Mouse (Mus musculus): ENCODE data around the gene Slc7a5. TPM values are rescaled to one million over a fixed set of nuclear protein-coding genes. Genes with fewer than 3 reads are reported as not detected.

The Slc7a5 gene
- polyA plus RNA-seq, 1 experiment from 2014 or later, result 37.1 TPM

DNA sequence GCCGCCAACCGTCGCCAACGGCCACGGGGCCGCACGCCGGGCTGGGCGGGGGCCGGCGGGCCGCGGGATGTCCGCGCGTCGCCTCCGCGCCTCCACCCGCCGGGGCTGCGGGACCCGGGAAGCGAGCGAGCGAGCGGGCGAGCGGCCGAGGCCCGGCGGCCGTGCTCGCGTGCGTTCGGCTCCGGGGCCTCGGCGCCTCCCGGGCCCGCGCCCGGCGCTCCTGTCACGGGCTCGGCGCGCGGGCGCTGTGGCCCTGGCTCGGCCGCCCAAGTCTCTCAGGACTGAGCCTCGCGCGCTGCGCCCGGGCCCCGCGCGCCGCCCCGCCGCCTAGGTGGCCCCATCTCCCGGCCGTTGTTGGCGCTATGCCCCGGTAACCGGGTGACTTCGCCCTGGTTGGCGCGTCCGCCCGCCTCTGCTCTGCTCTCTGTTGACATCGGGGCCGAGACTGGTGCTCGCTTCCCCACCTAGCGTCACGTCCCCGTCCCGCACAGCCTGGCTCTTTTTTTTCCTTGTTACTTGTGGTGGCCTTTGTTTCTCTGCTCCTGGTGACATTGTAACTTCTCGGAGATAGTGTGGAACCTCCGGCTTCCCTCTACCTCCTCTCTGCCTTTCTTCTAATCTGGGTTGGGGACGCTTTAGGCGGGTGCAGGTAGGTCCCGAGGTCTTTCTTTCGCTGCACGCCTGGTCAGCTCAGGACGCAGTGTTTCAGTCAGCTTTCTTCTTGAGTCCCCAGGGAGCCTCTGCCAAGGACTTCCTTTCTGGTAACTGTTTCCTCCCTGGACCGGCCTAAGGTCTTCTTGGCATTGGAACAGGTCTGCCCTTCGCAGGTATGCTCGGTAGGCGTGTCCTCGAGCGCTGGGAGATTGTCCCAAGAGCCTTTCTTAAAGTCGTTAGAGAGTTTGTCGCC, 43.5 kb upstream of the Slc7a5 start:
- H3K27me3 ChIP-seq (ENCODE audit: control insufficient read depth, insufficient read depth, low read length), result no peaks in the 10 kb centered on the region
- H3K4me1 ChIP-seq (replicated peaks; ENCODE audit: control insufficient read depth, insufficient read depth, low read length), result peaks cover 19% of the 10 kb centered on the region
- peak overlapping the region; percentile 97 for H3K9ac ChIP-seq (ENCODE audit: low read length)
- peak overlapping the region; percentile 78 for H3K27ac ChIP-seq (ENCODE audit: low read depth, low read length)
- peak overlapping the region; percentile 97 for H3K4me3 ChIP-seq (ENCODE audit: low read depth, low read length)
- H3K4me2 ChIP-seq (ENCODE audit: low read depth, low read length, severe bottlenecking), result peak overlapping the region; percentile 84
- no peaks in the 10 kb centered on the region; the same call in 1 of the 2 replicates for H3K36me3 ChIP-seq (ENCODE audit: control insufficient read depth, insufficient read depth, low read length)
- peak; percentile 77 for DNase-seq (ENCODE audit: low spot score)
- no peaks in the 10 kb centered on the region for H3K9me3 ChIP-seq (ENCODE audit: control insufficient read depth, low read length)
- peak; percentile 5; the same call in 1 of the 2 replicates for ATAC-seq (replicated peaks; ENCODE audit: low FRiP score)
- under 1% methylated on average over 67 of the region's 97 CpGs for WGBS

DNA sequence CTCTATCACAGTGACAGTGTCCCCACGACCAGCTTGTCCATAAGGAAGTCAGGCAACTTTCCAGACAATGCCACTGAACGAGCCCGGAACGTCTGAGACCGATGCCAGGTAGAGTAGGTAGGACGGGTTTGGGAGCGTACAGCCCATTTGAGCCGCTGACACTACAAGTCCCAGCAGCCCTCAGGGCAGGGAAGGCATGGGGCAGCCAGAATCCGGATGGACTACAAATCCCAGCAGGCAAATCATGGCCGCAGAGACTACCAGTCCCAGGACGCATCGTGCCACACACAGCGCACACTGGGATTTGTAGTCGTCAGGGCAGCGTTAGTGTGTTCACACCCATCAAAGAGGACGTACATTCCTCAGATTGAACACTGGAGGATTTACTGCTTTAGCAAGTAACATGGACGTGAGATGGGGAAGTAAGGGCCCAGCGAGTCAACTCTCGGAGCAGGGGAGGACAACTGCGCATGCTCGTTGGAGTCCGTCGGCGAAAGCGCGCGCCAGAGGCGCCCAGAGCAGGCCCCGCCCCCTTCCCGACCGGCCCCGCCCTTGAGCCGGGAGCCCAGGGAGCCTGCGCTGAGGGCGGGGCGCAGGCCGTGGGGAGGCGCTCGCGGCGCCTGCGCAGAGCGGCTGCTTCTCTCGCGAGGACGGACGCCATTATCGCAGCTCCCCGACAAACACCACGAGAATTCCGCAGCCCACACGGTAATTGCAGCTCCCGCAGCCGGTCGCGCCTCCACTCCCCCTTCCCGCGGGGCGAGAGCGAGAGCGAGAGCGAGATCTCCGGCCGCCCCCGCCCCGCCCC, 42.7 kb upstream of the Slc7a5 start:
- Histone ChIP-seq H3K27me3 (ENCODE audit: control insufficient read depth, insufficient read depth, low read length) (no peaks in the 10 kb centered on the region), H3K4me1 (replicated peaks; ENCODE audit: control insufficient read depth, insufficient read depth, low read length) (peaks cover 19% of the 10 kb centered on the region), H3K36me3 (ENCODE audit: control insufficient read depth, insufficient read depth, low read length) (no peaks in the 10 kb centered on the region; the same call in 1 of the 2 replicates), H3K4me3 (ENCODE audit: low read depth, low read length) (peak overlapping the region; percentile 97), H3K9me3 (ENCODE audit: control insufficient read depth, low read length) (no peaks in the 10 kb centered on the region), H3K27ac (ENCODE audit: low read depth, low read length) (peak overlapping the region; percentile 78), H3K4me2 (ENCODE audit: low read depth, low read length, severe bottlenecking) (peak overlapping the region; percentile 84), H3K9ac (ENCODE audit: low read length) (peak overlapping the region; percentile 97)
- WGBS, result under 1% methylated on average over 57 of the region's 66 CpGs
- DNase-seq (ENCODE audit: low spot score), result peak; percentile 99
- peak; percentile 93 for ATAC-seq (replicated peaks; ENCODE audit: low FRiP score)

DNA sequence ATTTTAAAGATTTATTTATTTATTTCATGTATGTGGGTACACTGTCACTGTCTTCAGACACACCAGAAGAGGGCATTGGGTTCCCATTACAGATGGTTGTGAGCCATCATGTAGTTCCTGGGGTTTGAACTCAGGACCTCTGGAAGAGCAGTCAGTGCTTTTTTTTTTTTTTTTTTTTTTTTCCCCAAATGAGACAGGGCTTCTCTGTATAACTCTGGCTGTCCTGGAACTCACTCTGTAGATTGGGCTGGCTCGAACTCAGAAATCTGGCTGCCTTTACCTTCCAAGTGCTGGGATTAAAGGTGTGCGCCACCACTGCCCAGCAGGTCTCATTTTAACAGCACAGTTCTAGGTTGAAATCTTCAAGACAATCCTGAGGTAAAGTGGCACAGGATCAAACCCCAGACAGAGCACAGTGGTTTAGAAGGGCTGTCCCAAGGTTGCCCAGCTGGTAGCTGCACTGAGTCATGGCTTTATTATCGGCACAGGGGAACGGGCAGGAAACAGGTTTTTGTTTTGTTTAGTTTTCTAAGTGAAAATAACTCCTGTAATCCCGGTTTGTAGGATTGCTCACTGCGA, 41.8 kb upstream of the Slc7a5 start, which contains the start of gene Banp:
TSS of gene Banp (plus strand) at position 529 of the 579 bp plus-strand sequence.
- no peaks in the 10 kb centered on the region for H3K9me3 ChIP-seq (ENCODE audit: control insufficient read depth, low read length)
- peak within 1 kb of the TSS; percentile 84 for H3K4me2 ChIP-seq (ENCODE audit: low read depth, low read length, severe bottlenecking)
- no peak for DNase-seq (ENCODE audit: low spot score)
- H3K36me3 ChIP-seq (ENCODE audit: control insufficient read depth, insufficient read depth, low read length), result no peaks in the 10 kb centered on the region; the same call in 1 of the 2 replicates
- 66% methylated on average over 6 of the region's 6 CpGs for WGBS
- peak within 1 kb of the TSS; percentile 78 for H3K27ac ChIP-seq (ENCODE audit: low read depth, low read length)
- 0 out of 2 replicates have a peak, but pooled peaks have one; percentile 0 for ATAC-seq (replicated peaks; ENCODE audit: low FRiP score)
- H3K4me3 ChIP-seq (ENCODE audit: low read depth, low read length), result peak within 1 kb of the TSS; percentile 97
- peak within 1 kb of the TSS; percentile 97 for H3K9ac ChIP-seq (ENCODE audit: low read length)
- no peaks in the 10 kb centered on the region for H3K27me3 ChIP-seq (ENCODE audit: control insufficient read depth, insufficient read depth, low read length)
- H3K4me1 ChIP-seq (replicated peaks; ENCODE audit: control insufficient read depth, insufficient read depth, low read length), result peaks cover 19% of the 10 kb centered on the region

DNA sequence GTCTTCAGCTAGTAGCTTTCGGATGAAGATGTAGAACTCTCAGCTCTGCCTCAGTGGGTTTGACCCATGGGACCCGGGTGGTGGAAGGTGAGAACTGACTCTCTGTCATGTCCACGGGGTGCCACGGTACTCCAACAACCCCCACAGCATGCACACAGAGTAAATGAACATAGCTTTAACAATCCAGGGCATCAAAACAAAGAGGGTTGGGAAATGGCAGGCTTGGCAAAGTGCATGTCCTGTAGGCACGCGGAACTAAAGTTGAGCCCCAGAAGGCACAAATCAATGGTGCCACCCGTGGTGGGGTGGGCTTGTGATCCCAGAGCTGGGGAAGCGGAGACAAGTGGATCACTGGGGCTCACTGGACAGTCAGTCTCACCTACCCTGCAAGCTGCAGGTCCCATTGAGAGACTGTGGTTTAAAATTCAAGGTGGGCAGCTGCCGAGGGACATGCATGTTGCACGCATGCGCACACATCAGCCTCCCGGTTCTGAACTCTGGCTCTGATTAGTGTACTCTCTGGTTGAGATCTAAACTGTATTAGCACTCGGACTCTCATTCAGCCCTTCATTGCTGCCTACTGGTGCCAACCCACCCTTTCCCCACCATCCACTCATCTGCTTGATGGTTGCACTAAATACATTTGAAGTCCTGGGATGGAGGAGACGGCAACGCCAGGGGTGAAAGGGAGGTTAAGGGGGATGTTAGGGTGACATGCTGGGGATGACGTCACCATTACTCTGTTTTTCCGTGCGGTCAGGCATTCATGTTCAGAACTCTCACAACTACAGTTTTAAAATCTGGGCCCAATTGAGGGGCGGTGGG, 41.0 kb upstream of the Slc7a5 start:
- DNase-seq (ENCODE audit: low spot score) (no peak), ATAC-seq (replicated peaks; ENCODE audit: low FRiP score) (no peak)
- Histone ChIP-seq H3K4me1 (replicated peaks; ENCODE audit: control insufficient read depth, insufficient read depth, low read length) (peaks cover 19% of the 10 kb centered on the region), H3K4me2 (ENCODE audit: low read depth, low read length, severe bottlenecking) (peak overlapping the region; percentile 70), H3K27ac (ENCODE audit: low read depth, low read length) (peak overlapping the region; percentile 81), H3K36me3 (ENCODE audit: control insufficient read depth, insufficient read depth, low read length) (no peaks in the 10 kb centered on the region), H3K9me3 (ENCODE audit: control insufficient read depth, low read length) (no peaks in the 10 kb centered on the region), H3K27me3 (ENCODE audit: control insufficient read depth, insufficient read depth, low read length) (no peaks in the 10 kb centered on the region), H3K4me3 (ENCODE audit: low read depth, low read length) (peak overlapping the region; percentile 30), H3K9ac (ENCODE audit: low read length) (peak overlapping the region; percentile 61)
- WGBS, result 57% methylated on average over 19 of the region's 19 CpGs

DNA sequence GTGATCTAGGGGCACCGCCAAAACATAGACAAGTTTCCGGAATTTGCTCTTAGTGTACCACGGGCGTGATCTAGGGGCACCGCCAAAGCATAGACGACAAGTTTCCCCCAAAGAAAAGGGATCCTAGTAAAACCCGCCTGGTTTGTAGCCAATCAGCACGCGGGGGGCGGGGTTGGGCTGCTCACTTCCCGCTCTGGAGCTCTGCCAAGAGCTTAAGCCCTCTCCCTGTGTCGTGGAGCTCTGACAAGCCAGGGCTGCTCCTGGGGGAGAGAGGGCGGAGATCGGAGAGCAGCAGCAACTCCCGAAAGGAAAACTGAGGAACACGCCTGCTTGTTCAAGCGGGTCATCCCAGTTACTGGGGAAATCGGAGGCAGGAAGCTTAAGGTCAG, 40.3 kb upstream of the Slc7a5 start:
- Histone ChIP-seq H3K9me3 (ENCODE audit: control insufficient read depth, low read length) (no peaks in the 10 kb centered on the region), H3K27me3 (ENCODE audit: control insufficient read depth, insufficient read depth, low read length) (no peaks in the 10 kb centered on the region), H3K36me3 (ENCODE audit: control insufficient read depth, insufficient read depth, low read length) (no peaks in the 10 kb centered on the region), H3K4me2 (ENCODE audit: low read depth, low read length, severe bottlenecking) (peak overlapping the region; percentile 70), H3K4me1 (replicated peaks; ENCODE audit: control insufficient read depth, insufficient read depth, low read length) (peaks cover 18% of the 10 kb centered on the region), H3K9ac (ENCODE audit: low read length) (peak overlapping the region; percentile 61), H3K27ac (ENCODE audit: low read depth, low read length) (peak overlapping the region; percentile 81), H3K4me3 (ENCODE audit: low read depth, low read length) (peak overlapping the region; percentile 30)
- DNase-seq (ENCODE audit: low spot score), result peak; percentile 96
- WGBS, result under 1% methylated on average over 18 of the region's 18 CpGs
- peak; percentile 61 for ATAC-seq (replicated peaks; ENCODE audit: low FRiP score)

DNA sequence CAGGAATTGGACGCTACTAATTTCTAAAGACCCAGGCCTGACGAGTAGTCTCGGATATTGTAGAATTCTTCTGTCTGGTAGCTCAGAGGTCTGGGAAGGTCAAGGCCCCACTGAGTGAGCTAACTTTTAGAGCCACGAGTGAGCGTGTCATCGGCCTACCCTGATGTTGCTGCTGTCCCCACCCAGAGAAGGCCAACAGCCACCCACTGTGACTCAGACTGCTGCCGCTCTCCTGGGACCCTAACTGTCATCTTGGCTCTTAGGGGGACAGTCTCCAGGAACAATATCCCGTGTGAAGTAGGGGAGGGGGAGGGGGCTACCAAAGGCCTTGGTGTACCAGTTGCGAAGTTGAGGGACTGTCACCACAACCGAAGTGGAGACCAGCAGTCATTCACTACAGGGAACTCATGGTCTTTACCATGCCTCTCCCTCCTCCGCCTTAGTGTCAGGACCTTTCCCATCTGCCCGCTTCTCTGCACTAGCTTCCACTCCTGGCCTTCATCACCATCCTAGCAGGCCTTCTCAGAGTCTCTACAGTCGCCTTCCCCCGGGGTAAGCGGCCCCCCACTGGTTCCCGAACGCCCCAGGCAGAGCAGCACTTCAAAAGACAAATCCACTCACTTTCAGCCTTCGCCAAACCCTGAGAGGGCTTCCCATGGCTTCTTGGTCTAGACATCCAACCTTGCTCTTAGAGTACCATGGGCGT, 39.7 kb upstream of the Slc7a5 start:
- DNase-seq (ENCODE audit: low spot score), result no peak
- peak overlapping the region; percentile 81 for H3K27ac ChIP-seq (ENCODE audit: low read depth, low read length)
- 24% methylated on average over 19 of the region's 19 CpGs for WGBS
- no peaks in the 10 kb centered on the region for H3K36me3 ChIP-seq (ENCODE audit: control insufficient read depth, insufficient read depth, low read length)
- H3K9ac ChIP-seq (ENCODE audit: low read length), result peak overlapping the region; percentile 61
- H3K4me2 ChIP-seq (ENCODE audit: low read depth, low read length, severe bottlenecking), result peak overlapping the region; percentile 70
- peaks cover 16% of the 10 kb centered on the region for H3K4me1 ChIP-seq (replicated peaks; ENCODE audit: control insufficient read depth, insufficient read depth, low read length)
- H3K27me3 ChIP-seq (ENCODE audit: control insufficient read depth, insufficient read depth, low read length), result no peaks in the 10 kb centered on the region
- ATAC-seq (replicated peaks; ENCODE audit: low FRiP score), result no peak
- no peaks in the 10 kb centered on the region for H3K9me3 ChIP-seq (ENCODE audit: control insufficient read depth, low read length)
- H3K4me3 ChIP-seq (ENCODE audit: low read depth, low read length), result peak overlapping the region; percentile 30

DNA sequence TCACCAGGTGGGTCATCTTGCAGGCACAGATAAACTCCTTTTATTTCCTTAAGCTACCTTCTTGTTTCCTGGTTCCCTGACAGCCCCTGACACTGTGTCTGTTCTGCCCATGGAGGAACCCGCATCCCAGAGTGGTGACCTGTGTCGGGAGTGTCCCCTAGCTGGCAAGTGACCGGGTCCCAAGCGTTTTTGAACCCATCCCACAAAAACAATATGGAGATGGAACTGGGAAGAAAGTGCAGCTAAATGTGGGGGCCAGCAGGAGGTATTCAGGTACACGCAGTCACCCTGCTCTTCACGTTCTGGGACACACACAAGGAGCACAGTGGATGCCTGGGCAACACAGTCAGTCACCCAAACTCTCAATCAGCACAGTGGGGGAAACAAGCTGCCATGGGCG, 38.9 kb upstream of the Slc7a5 start:
- 83% methylated on average over 7 of the region's 7 CpGs for WGBS
- ATAC-seq (replicated peaks; ENCODE audit: low FRiP score) (no peak), DNase-seq (ENCODE audit: low spot score) (no peak)
- Histone ChIP-seq H3K36me3 (ENCODE audit: control insufficient read depth, insufficient read depth, low read length) (no peaks in the 10 kb centered on the region), H3K4me1 (replicated peaks; ENCODE audit: control insufficient read depth, insufficient read depth, low read length) (peaks cover 16% of the 10 kb centered on the region), H3K27me3 (ENCODE audit: control insufficient read depth, insufficient read depth, low read length) (no peaks in the 10 kb centered on the region), H3K27ac (ENCODE audit: low read depth, low read length) (no peak overlapping the region), H3K4me3 (ENCODE audit: low read depth, low read length) (no peak overlapping the region), H3K4me2 (ENCODE audit: low read depth, low read length, severe bottlenecking) (no peak overlapping the region), H3K9ac (ENCODE audit: low read length) (no peak overlapping the region), H3K9me3 (ENCODE audit: control insufficient read depth, low read length) (no peaks in the 10 kb centered on the region)

All from forebrain, embryonic 11.5 days (tissue).